In genomic region chr14:55873242-55873713, GRCm38 (mm10) we compare ENCODE assay signal across 9 mouse cellular contexts. TPM values are rescaled to one million over a fixed set of nuclear protein-coding genes. Genes with fewer than 3 reads are reported as not detected.
DNase-seq lines count a peak whose midpoint lies in the region; ATAC-seq and TF ChIP-seq lines count a peak whose summit lies in the region.
"Had no signal": no experiment of that assay in that cellular context is flagged by ENCODE, and none has a peak within 500 bp of the region (broad histone marks: within the 10 kb centered on the region; RNA-seq: fewer than 3 reads in every experiment).

No protein-coding gene starts in this region.

- no peak overlapping the region for H3K9ac ChIP-seq in liver, embryonic 11.5 days (ENCODE audit: low read depth, low read length)
- peak overlapping the region; percentile 22; the same call in 1 of the 2 replicates for H3K9ac ChIP-seq in hindbrain, postnatal 0 days (replicated peaks; ENCODE audit: low read length)
- H3K9ac ChIP-seq in midbrain, embryonic 13.5 days (replicated peaks) = peak overlapping the region; percentile 47; the same call in 1 of the 2 replicates

- H3K4me1 ChIP-seq in liver, embryonic 11.5 days (replicated peaks; ENCODE audit: control insufficient read depth, insufficient read depth, low read length) = peaks cover 10% of the 10 kb centered on the region
- no peaks in the 10 kb centered on the region for H3K4me1 ChIP-seq in hindbrain, postnatal 0 days (ENCODE audit: insufficient read depth, low read length)
- H3K4me1 ChIP-seq in midbrain, embryonic 13.5 days (replicated peaks) = peaks cover 11% of the 10 kb centered on the region

- H3K4me3 ChIP-seq in liver, embryonic 11.5 days (ENCODE audit: low read depth, low read length) = no peak overlapping the region
- no peak overlapping the region for H3K4me3 ChIP-seq in hindbrain, postnatal 0 days (ENCODE audit: low read length)
- H3K4me3 ChIP-seq in midbrain, embryonic 13.5 days (replicated peaks) = no peak overlapping the region

- H3K27me3 ChIP-seq in liver, embryonic 11.5 days (replicated peaks; ENCODE audit: control insufficient read depth, insufficient read depth, low read length) = no peaks in the 10 kb centered on the region
- H3K27me3 ChIP-seq in hindbrain, postnatal 0 days (ENCODE audit: insufficient read depth, low read length) = no peaks in the 10 kb centered on the region
- no peaks in the 10 kb centered on the region for H3K27me3 ChIP-seq in midbrain, embryonic 13.5 days

- H3K27ac ChIP-seq in liver, embryonic 11.5 days (ENCODE audit: low read depth, low read length) = no peak overlapping the region
- H3K27ac ChIP-seq in hindbrain, postnatal 0 days = peak overlapping the region; percentile 57; the same call in 1 of the 2 replicates
- peak overlapping the region; percentile 45 for H3K27ac ChIP-seq in midbrain, embryonic 13.5 days

- H3K4me2 ChIP-seq in liver, embryonic 11.5 days = peak overlapping the region; percentile 76
- no peak overlapping the region for H3K4me2 ChIP-seq in hindbrain, postnatal 0 days (ENCODE audit: low read depth, low read length)
- peak overlapping the region; percentile 25; the same call in 1 of the 2 replicates for H3K4me2 ChIP-seq in midbrain, embryonic 13.5 days (replicated peaks)

- H3K9me3 ChIP-seq in liver, embryonic 11.5 days (ENCODE audit: control insufficient read depth, low read length) = no peaks in the 10 kb centered on the region
- no peaks in the 10 kb centered on the region for H3K9me3 ChIP-seq in hindbrain, postnatal 0 days (ENCODE audit: low read length)
- no peaks in the 10 kb centered on the region for H3K9me3 ChIP-seq in midbrain, embryonic 13.5 days

- DNase-seq in cerebellum, adult 11 months = peak; percentile 52
- DNase-seq in cerebellum, postnatal 25 days = no peak
- no peak for DNase-seq in liver, embryonic 11.5 days (ENCODE audit: low spot score)
- no peak for DNase-seq in liver
- DNase-seq in hindbrain, postnatal 0 days (ENCODE audit: low spot score) = no peak
- no peak for DNase-seq in thymus, postnatal 10 days (ENCODE audit: low spot score in 2 of 2)
- no peak for DNase-seq in left cerebral cortex, adult 9 months (ENCODE audit: low spot score in 2 of 2)

- peaks cover 27% of the 10 kb centered on the region for H3K36me3 ChIP-seq in liver, embryonic 11.5 days (ENCODE audit: control insufficient read depth, insufficient read depth, low read length)
- H3K36me3 ChIP-seq in hindbrain, postnatal 0 days (ENCODE audit: insufficient read depth, low read length) = peaks cover 31% of the 10 kb centered on the region
- H3K36me3 ChIP-seq in midbrain, embryonic 13.5 days = peaks cover 51% of the 10 kb centered on the region

- TF ChIP-seq CTCF in hindbrain, postnatal 0 days (IDR thresholded peaks at IDR 0.05; ENCODE audit: low read depth) = no peak

- ATAC-seq in liver, embryonic 11.5 days (replicated peaks; ENCODE audit: low FRiP score) = no peak
- peak; percentile 30 for ATAC-seq in hindbrain, postnatal 0 days
- ATAC-seq in midbrain, embryonic 13.5 days = peak; percentile 44; the same call in 1 of the 2 replicates

- WGBS in liver, embryonic 11.5 days = 76% methylated on average over 8 of the region's 8 CpGs
- WGBS in hindbrain, postnatal 0 days = 76% methylated on average over 8 of the region's 8 CpGs
- whole genome bisulfite sequencing in midbrain, embryonic 13.5 days = 89% methylated on average over 8 of the region's 8 CpGs

RNA-seq across cellular contexts. Expression of gene Cbln3, which starts 10.9 kb away (rescaled TPM):
- 0.47 and 0.60 TPM in 2 replicates for polyA plus RNA-seq in liver, embryonic 11.5 days (2014; fragmentation: Nextera tagmentation; extraction: Ambion mirVana)
- 2.1 and 5.0 TPM in 2 replicates for total RNA-seq in hindbrain, postnatal 0 days (2014; rRNA removed)
- polyA plus RNA-seq in hindbrain, postnatal 0 days (2015; fragmentation: Nextera tagmentation; extraction: Ambion mirVana) = 0.67 and 0.68 TPM in 2 replicates
- 0.23 and 0.26 TPM in 2 replicates for polyA plus RNA-seq in midbrain, embryonic 13.5 days (2015; fragmentation: Nextera tagmentation; extraction: Ambion mirVana)
- total RNA-seq: megakaryocyte progenitor cell, adult 5-6 weeks had no signal

RNA-seq across cellular contexts. Expression of gene Khnyn, which starts 11.5 kb away (rescaled TPM):
- 12.6 and 14.6 TPM in 2 replicates for polyA plus RNA-seq in liver, embryonic 11.5 days (2014; fragmentation: Nextera tagmentation; extraction: Ambion mirVana)
- 15.1 and 17.9 TPM in 2 replicates for total RNA-seq in hindbrain, postnatal 0 days (2014; rRNA removed)
- 7.0 and 7.1 TPM in 2 replicates for polyA plus RNA-seq in hindbrain, postnatal 0 days (2015; fragmentation: Nextera tagmentation; extraction: Ambion mirVana)
- polyA plus RNA-seq in midbrain, embryonic 13.5 days (2015; fragmentation: Nextera tagmentation; extraction: Ambion mirVana) = 10.1 and 11.1 TPM in 2 replicates

RNA-seq across cellular contexts. Expression of gene Nynrin, which starts 19.5 kb away (rescaled TPM):
- 12.0 and 12.2 TPM in 2 replicates for polyA plus RNA-seq in liver, embryonic 11.5 days (2014; fragmentation: Nextera tagmentation; extraction: Ambion mirVana)
- total RNA-seq in hindbrain, postnatal 0 days (2014; rRNA removed) = 33.6 and 39.3 TPM in 2 replicates
- polyA plus RNA-seq in hindbrain, postnatal 0 days (2015; fragmentation: Nextera tagmentation; extraction: Ambion mirVana) = 5.1 and 6.4 TPM in 2 replicates
- polyA plus RNA-seq in midbrain, embryonic 13.5 days (2015; fragmentation: Nextera tagmentation; extraction: Ambion mirVana) = 13.4 and 13.5 TPM in 2 replicates

RNA-seq across cellular contexts. Expression of gene Sdr39u1, which starts 26.8 kb away (rescaled TPM):
- 24.3 and 30.5 TPM in 2 replicates for polyA plus RNA-seq in liver, embryonic 11.5 days (2014; fragmentation: Nextera tagmentation; extraction: Ambion mirVana)
- 120 and 138 TPM in 2 replicates for total RNA-seq in hindbrain, postnatal 0 days (2014; rRNA removed)
- 134 and 136 TPM in 2 replicates for polyA plus RNA-seq in hindbrain, postnatal 0 days (2015; fragmentation: Nextera tagmentation; extraction: Ambion mirVana)
- polyA plus RNA-seq in midbrain, embryonic 13.5 days (2015; fragmentation: Nextera tagmentation; extraction: Ambion mirVana) = 89.4 and 92.5 TPM in 2 replicates

RNA-seq across cellular contexts. Expression of gene Nfatc4, which starts 50.3 kb away (rescaled TPM):
- 15.1 and 15.3 TPM in 2 replicates for polyA plus RNA-seq in liver, embryonic 11.5 days (2014; fragmentation: Nextera tagmentation; extraction: Ambion mirVana)
- total RNA-seq in hindbrain, postnatal 0 days (2014; rRNA removed) = 13.9 and 21.9 TPM in 2 replicates
- 5.9 and 6.8 TPM in 2 replicates for polyA plus RNA-seq in hindbrain, postnatal 0 days (2015; fragmentation: Nextera tagmentation; extraction: Ambion mirVana)
- polyA plus RNA-seq in midbrain, embryonic 13.5 days (2015; fragmentation: Nextera tagmentation; extraction: Ambion mirVana) = 7.9 and 8.8 TPM in 2 replicates
- total RNA-seq: megakaryocyte progenitor cell, adult 5-6 weeks had no signal
